Mouse (Mus musculus): Measurements from ENCODE around the gene Sestd1.

DNA sequence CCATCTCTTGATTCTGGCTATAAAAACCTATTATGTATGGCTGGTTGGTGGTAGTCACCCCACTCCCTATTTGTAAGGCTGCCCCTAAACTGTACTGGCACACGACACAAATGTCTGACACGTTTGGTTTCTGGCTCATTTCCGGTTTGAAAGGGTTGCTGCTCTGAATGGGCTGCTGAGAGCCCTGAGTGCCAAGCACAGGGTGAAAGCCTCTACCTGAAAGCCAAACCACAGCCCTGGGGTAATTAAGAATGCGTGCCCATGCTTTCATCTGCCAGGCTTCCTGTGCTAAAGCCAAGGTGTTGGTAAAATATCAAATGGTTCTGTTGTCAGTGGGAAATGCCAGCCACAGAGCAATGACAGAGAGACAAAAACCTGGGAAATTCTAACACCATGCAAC, 132.2 kb downstream of the Sestd1 start:
- TF ChIP-seq TAL1 (IDR thresholded peaks at IDR 0.05; ENCODE audit: low read length) (no peak), GATA1 (IDR thresholded peaks at IDR 0.05; ENCODE audit: low read length) (no peak)
